Mouse (Mus musculus): Measurements from ENCODE around the gene Gm8909. TPM values are rescaled to one million over a fixed set of nuclear protein-coding genes. Genes with fewer than 3 reads are reported as not detected.
A peak's percentile ranks its signal among the peaks of the same experiment; 100 is the strongest.
"Not testable (repeated sequence)": the region's sequence is repeated elsewhere in the genome, so short reads cannot be mapped to it uniquely, and the experiment has no call there.

Gm8909 gene
- polyA plus RNA-seq, 1 experiment = not detected

DNA sequence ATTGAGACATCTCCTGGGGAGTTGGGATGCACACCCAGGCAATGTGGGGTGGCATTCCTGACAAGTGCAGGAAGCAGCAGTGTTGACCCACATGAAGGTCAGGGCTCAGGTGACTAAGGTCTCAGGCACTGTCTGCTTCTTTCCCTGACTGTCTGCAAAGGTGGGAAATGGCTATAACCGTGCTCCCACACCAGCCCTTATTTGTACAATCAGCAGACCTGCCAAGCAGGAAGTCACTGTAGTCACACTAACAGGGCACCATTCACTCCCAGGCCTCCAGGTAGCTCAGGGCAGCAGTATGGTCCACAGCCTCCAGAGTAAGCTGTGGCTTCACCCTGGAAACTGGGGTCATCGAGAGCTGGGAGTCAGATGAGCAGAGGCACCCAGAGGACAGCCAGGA, 24.0 kb upstream of the Gm8909 start:
- TF ChIP-seq CTCF (IDR thresholded peaks at IDR 0.05; ENCODE audit: insufficient read depth, low read depth, low read length) (no peak), POLR2A (IDR thresholded peaks at IDR 0.05; ENCODE audit: insufficient read depth, low read depth, low read length) (no peak)
- H3K4me1 ChIP-seq (ENCODE audit: control insufficient read depth, insufficient read depth, low read length) = no peaks in the 10 kb centered on the region
- no peak overlapping the region for H3K27ac ChIP-seq (ENCODE audit: insufficient read depth, low read depth, low read length)
- 68% methylated on average over 2 of the region's 2 CpGs for WGBS
- no peak overlapping the region for H3K4me3 ChIP-seq (ENCODE audit: insufficient read depth, low read depth, low read length)

DNA sequence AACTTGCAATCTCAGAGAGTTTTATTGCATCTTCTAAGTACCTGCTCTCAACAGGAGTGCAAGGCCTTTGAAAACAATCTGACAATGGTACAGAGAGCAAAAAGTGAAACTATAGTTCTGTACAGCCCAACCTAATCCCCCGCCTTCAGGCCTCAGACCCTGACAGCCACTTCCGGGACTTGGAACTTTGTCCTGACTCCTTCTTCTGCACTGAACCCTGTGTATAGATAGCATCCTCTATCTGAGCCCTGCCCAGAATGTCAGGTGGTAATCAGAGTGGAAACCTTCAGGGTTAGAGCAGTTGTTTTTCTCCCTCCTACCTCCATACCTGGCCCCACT, 21.8 kb upstream of the Gm8909 start, which contains the start of gene H2-T3:
TSS of gene H2-T3 (minus strand) at position 119 of the 339 bp plus-strand sequence.
- Histone ChIP-seq H3K4me3 (ENCODE audit: insufficient read depth, low read depth, low read length) (no peak within 1 kb of the TSS), H3K4me1 (ENCODE audit: control insufficient read depth, insufficient read depth, low read length) (no peaks in the 10 kb centered on the region), H3K27ac (ENCODE audit: insufficient read depth, low read depth, low read length) (no peak within 1 kb of the TSS)
- TF ChIP-seq POLR2A (IDR thresholded peaks at IDR 0.05; ENCODE audit: insufficient read depth, low read depth, low read length) (no peak), CTCF (IDR thresholded peaks at IDR 0.05; ENCODE audit: insufficient read depth, low read depth, low read length) (no peak)
- 86% methylated on average over 2 of the region's 2 CpGs for WGBS

DNA sequence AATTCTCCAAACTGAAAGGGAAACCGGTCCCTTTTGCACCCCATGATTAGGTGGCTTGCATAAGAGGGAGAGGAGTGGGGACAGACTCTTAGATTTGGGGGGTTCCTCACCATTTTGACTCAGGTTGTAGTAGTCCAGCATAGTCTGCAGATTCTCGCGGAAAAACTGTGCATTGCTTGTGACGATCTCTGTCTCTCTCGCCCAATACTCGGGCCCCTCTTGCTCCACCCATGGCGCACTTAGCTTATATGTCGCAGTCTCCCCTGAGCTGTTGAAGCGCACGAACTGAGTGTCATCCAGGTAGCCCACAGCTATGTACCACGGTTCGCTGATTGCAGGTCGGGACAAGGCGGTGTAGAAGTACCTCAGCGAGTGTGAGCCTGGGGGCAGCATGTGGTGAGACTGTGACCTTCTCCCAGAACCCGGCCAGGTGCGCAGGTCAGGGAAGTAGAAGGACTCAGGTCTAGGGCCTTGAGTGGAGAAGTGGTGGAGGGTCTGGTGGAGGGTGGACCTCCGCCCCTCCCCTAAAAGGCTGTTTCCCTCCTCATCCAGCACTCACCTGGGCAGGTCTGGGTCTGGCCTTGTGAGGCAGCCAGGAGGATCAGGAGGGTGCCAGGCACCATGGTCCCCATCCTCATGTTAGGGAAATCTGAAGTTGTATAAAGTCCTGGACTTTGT, 21.3 kb upstream of the Gm8909 start:
- no peak overlapping the region for H3K27ac ChIP-seq (ENCODE audit: insufficient read depth, low read depth, low read length)
- H3K4me1 ChIP-seq (ENCODE audit: control insufficient read depth, insufficient read depth, low read length) = no peaks in the 10 kb centered on the region
- no peak overlapping the region for H3K4me3 ChIP-seq (ENCODE audit: insufficient read depth, low read depth, low read length)
- WGBS = 43% methylated on average over 18 of the region's 18 CpGs
- TF ChIP-seq CTCF (IDR thresholded peaks at IDR 0.05; ENCODE audit: insufficient read depth, low read depth, low read length) (no peak), POLR2A (IDR thresholded peaks at IDR 0.05; ENCODE audit: insufficient read depth, low read depth, low read length) (no peak)

DNA sequence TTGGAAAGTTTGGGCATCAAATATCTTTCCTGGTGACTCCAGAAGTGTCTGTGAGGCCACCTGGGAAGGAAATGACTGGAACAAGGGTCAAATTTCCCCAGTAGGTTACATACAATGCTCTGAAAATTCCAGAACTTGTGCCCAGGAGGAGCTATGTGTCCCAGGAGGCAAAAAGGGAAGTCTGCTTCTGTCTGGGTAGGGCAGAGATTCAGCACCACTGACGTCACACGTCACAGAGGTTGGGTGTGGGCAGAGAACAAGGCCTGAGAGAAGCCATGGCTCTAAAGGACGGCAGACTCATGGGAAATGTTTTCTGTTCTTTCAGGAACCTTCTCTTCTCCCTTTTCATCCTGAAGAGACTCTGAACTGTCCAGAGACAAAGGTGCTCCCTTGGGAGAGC, 19.2 kb upstream of the Gm8909 start:
- TF ChIP-seq POLR2A (IDR thresholded peaks at IDR 0.05; ENCODE audit: insufficient read depth, low read depth, low read length) (no peak), CTCF (IDR thresholded peaks at IDR 0.05; ENCODE audit: insufficient read depth, low read depth, low read length) (no peak)
- H3K27ac ChIP-seq (ENCODE audit: insufficient read depth, low read depth, low read length) = no peak overlapping the region
- WGBS = 75% methylated on average over 3 of the region's 3 CpGs
- no peaks in the 10 kb centered on the region for H3K4me1 ChIP-seq (ENCODE audit: control insufficient read depth, insufficient read depth, low read length)
- no peak overlapping the region for H3K4me3 ChIP-seq (ENCODE audit: insufficient read depth, low read depth, low read length)

DNA sequence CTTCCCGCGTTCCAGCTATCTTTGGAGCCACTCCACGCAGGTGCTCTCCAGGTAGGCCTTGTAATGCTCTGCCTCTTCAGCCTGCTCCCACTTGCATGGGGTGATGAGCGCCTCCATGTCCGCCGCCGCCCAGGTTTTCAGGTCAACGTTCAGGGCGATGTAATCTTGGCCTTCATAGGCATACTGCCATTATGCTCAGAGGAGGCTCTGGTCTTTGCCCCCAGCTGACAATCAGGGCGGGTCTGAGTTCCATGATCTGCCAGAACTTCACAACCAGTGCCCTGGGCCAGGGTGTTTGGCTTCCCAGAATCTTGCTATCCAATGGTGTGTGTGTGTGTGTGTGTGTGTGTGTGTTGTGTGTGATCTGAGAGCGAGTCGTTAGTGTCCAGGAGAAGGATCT, 13.9 kb upstream of the Gm8909 start:
- Histone ChIP-seq H3K4me3 (ENCODE audit: insufficient read depth, low read depth, low read length) (no peak overlapping the region), H3K4me1 (ENCODE audit: control insufficient read depth, insufficient read depth, low read length) (no peaks in the 10 kb centered on the region), H3K27ac (ENCODE audit: insufficient read depth, low read depth, low read length) (no peak overlapping the region)
- no peak for TF ChIP-seq CTCF (IDR thresholded peaks at IDR 0.05; ENCODE audit: insufficient read depth, low read depth, low read length)
- TF ChIP-seq POLR2A (IDR thresholded peaks at IDR 0.05; ENCODE audit: insufficient read depth, low read depth, low read length) = no peak
- WGBS = 77% methylated on average over 12 of the region's 12 CpGs

DNA sequence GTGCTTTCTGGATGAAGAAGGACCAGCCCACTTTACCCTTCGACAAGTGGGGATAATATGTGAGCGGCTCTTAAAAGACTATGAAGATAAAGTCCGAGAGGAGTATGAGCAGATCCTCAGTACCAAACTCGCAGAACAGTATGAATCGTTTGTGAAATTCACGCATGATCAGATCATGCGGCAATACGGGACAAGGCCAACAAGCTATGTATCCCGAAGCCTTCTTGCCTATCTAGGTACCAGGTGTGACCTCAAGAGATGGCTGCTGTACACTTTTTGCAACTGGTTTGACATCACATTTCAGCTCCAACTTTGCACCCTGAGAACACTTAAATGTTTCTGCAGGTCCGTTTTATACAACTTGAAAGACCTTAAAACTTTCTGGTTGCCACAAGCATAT, 11.1 kb upstream of the Gm8909 start:
- H3K4me1 ChIP-seq (ENCODE audit: control insufficient read depth, insufficient read depth, low read length); H3K27ac ChIP-seq (ENCODE audit: insufficient read depth, low read depth, low read length); H3K4me3 ChIP-seq (ENCODE audit: insufficient read depth, low read depth, low read length): not testable (repeated sequence)
- WGBS = 12% methylated on average over 10 of the region's 10 CpGs

DNA sequence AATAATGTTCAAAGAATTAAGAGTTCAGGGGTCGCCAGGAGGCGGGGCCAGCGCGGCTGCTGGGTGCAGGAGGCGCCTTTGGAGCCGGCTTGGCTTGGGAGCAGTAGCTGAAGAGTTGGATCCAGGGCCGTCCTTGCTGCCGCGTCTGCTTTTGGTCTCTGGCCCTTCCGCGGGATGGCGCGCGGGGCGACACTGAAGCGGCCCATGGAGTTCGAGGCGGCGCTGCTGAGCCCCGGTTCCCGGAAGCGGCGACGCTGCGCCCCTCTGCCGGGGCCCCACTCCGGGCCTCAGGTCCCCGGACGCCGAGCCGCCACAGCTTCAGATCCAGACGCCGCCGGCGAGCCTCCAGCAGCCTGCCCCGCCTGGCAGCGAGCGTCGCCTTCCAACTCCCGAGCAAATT, 10.6 kb upstream of the Gm8909 start:
- peak overlapping the region; percentile 5; the same call in 1 of the 2 replicates for H3K4me3 ChIP-seq (ENCODE audit: insufficient read depth, low read depth, low read length)
- H3K27ac ChIP-seq (ENCODE audit: insufficient read depth, low read depth, low read length); H3K4me1 ChIP-seq (ENCODE audit: control insufficient read depth, insufficient read depth, low read length): not testable (repeated sequence)
- 1% methylated on average over 40 of the region's 40 CpGs for WGBS

DNA sequence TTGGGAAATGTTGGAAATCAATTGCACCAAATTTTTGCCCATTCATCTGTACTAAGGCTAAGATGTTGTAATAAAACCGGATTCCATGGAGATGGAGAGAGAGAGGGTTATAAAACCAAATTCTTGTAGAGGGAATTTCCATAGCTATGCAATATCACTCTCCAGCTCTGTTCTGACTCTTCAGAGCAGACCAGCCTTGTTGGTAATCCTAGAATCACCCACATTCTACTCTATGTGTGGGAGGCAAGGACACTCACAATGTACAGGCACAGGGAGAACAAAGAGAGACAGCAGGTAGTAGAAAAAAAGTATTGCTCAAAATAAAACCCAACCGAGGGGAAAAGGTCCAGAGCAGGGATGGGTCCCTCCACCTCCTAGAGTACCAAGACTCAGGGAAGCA, 7.8 kb upstream of the Gm8909 start:
- H3K4me1 ChIP-seq (ENCODE audit: control insufficient read depth, insufficient read depth, low read length); H3K27ac ChIP-seq (ENCODE audit: insufficient read depth, low read depth, low read length); H3K4me3 ChIP-seq (ENCODE audit: insufficient read depth, low read depth, low read length): not testable (repeated sequence)
- no CpG with 5 or more reads among the region's 2 CpGs for WGBS

DNA sequence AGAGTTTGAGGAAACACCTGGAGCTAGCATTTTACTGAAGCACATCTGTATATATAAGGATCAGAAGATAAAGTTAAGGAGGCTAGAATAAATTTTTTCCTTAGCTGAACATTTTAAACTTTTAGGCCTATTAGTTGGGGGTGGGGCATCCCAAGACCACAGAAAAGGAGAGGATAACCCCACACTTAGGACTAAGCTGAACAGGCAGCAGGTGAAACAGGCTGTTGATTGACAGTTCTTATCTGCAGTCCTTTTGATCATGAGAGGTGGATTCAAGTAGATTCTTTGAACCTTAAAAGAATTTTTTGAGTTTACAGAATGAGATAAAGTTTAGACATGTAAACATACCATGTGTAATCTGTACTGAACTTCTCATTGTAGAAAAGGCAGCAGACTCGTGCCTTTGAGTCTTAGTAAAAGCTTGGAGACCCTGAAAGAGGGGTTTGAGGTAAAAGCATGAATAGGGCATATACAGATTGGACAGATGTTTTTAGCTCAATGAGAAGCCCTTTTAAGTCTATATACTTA, 2.0 kb upstream of the Gm8909 start:
- no peak for TF ChIP-seq POLR2A (IDR thresholded peaks at IDR 0.05; ENCODE audit: insufficient read depth, low read depth, low read length)
- TF ChIP-seq CTCF (IDR thresholded peaks at IDR 0.05; ENCODE audit: insufficient read depth, low read depth, low read length) = no peak
- WGBS = 56% methylated on average over 1 of the region's 1 CpGs
- Histone ChIP-seq H3K27ac (ENCODE audit: insufficient read depth, low read depth, low read length) (no peak overlapping the region), H3K4me1 (ENCODE audit: control insufficient read depth, insufficient read depth, low read length) (peaks cover 10% of the 10 kb centered on the region; the same call in 1 of the 2 replicates), H3K4me3 (ENCODE audit: insufficient read depth, low read depth, low read length) (no peak overlapping the region)

DNA sequence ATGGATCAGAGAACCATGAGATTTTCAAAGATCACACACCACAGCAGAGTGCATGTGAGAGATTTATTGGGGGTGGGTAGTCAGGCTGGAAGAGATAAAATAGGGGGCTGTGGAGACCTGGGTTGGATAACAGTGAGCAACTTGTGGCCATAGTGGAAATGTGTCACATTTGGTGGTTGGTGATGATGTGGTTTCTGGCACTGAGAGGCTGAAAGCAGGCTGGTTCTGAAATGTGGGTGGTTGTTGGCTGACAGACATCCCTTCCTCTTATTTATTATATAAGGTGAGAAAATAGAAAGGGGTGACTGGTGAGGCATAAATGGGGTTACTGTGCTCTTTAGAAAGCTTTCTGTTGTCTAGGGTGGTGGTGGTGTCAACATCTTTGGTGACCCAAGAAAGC, 1.4 kb upstream of the Gm8909 start:
- H3K27ac ChIP-seq (ENCODE audit: insufficient read depth, low read depth, low read length) = no peak overlapping the region
- peaks cover 10% of the 10 kb centered on the region; the same call in 1 of the 2 replicates for H3K4me1 ChIP-seq (ENCODE audit: control insufficient read depth, insufficient read depth, low read length)
- TF ChIP-seq POLR2A (IDR thresholded peaks at IDR 0.05; ENCODE audit: insufficient read depth, low read depth, low read length) = no peak
- TF ChIP-seq CTCF (IDR thresholded peaks at IDR 0.05; ENCODE audit: insufficient read depth, low read depth, low read length) = no peak
- H3K4me3 ChIP-seq (ENCODE audit: insufficient read depth, low read depth, low read length) = no peak overlapping the region

DNA sequence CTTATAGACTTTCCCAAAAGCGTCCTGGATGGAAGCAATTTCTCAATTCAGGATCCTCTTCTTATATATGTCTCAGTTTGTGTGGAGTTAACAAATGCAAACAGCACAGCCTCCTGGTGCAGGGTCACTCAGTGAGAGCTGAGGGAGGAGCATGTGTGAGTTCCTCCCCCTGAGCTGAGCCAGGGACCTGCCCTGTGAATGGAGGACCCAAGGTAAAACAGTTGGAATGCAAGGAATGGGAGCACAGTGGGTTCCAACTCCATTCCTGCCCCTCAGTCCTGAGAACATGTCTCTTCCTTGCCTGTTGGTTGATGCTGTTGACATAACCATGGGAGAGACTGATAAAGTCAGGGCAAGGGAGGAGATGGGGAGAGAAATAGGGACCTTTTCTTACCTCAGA, 757 bp upstream of the Gm8909 start:
- H3K4me3 ChIP-seq (ENCODE audit: insufficient read depth, low read depth, low read length); H3K27ac ChIP-seq (ENCODE audit: insufficient read depth, low read depth, low read length): not testable (repeated sequence)
- 67% methylated on average over 1 of the region's 1 CpGs for WGBS
- H3K4me1 ChIP-seq (ENCODE audit: control insufficient read depth, insufficient read depth, low read length) = peaks cover 10% of the 10 kb centered on the region; the same call in 1 of the 2 replicates

Data from olfactory bulb, adult 2 months (tissue).